Mouse (Mus musculus): Measurements from ENCODE around the gene Wnt7a.

The Wnt7a gene

DNA sequence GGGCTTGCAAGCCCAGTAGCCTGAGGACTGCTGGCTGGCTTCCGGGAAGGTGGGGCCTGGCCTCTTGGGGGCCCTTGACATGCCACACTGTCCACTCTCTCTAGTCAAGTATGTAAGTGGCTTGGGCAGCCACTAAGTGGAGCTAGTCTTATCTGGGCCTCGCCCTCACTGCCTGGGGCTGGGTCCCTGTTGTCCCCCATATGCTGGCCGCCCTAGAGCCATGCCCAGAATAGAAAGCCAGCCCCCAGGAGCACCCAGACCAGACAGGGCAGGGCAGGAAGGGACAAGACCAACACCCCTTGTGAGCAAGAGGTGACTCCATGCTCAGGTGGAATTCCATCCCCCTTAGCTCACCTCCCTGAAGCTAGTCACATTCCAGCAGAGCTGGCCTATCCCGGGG, 22.0 kb downstream of the Wnt7a start:
- in situ Hi-C loops (cut with MboI, MseI) = no loop called here

DNA sequence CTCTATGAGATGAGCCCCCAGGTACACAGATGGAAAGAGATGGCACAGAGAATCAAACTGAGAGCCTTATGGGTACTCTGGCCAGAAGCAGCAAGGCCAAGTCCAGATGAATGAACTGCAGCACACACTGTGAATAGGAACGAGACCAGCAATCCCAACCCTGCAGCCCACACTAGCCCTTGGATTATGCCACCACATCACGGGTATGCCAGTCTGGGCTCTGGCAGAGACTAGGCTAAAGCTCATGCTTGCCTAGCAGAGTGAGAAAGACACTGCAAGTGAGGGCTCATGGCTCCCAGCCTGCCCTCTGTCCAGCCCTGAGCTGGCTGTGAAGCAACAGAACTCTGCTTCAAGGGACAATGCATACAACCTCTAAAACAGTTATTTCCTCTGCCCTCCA, 26.7 kb downstream of the Wnt7a start:
- in situ Hi-C loops (cut with MboI, MseI) = no loop called here

DNA sequence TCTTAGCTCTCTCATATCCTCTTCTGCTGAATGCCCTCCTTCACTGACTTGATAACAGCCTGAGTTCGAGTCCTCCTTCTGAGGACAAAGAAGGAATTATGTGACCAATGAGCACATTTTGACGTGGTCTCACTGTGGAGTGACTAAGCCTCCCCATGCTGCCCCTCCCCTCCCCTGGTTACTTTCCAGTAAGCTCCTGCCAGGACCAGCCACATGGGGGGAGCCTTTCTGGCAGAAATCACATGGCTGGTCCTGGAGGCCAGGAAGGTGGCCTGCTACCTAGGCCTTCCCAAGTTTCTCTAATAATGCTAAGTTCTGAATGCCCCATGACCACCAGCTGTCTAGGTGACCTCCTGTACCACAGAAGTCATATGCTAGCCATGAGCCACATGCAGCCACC, 27.3 kb downstream of the Wnt7a start:
- in situ Hi-C loops (cut with MboI, MseI) = no loop called here

DNA sequence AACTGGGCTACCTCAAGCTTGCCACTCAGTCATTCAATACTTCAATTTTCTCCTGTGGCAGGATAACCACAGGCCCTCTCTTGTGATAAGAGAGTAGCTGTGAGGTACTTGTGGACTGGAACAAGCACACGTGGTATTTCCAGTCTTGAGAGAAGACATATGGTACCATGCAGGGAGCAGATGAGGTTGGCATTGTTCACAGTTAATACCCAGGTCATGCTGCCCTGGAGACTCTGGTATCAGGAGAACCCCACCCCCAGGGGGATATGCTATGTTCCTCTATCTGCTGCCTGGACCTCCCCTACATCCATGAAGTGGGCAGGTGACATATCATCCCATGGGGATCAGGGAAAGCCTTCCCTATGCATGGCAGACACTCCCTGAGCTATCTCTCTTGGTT, 27.9 kb downstream of the Wnt7a start:
- in situ Hi-C loops (cut with MboI, MseI) = no loop called here

DNA sequence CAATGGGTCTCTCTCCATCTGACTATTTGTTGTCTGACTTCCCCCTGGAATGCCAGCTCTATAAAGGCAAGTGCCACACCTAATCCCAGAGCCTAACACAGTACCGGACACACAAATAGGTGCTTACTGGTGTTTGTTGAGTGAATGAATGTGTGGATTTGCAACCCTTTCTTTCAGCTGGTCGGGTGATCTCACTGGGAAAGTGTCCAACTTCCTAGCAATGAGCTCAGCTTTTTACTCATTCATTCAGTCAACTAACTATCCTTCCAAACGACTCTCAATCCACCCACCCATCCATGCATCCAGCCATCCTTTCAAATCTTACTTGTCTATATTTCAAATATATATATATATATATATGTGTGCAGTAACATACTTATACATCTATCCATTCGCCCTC, 31.3 kb downstream of the Wnt7a start:
- in situ Hi-C loops (cut with MboI, MseI) = no loop called here

DNA sequence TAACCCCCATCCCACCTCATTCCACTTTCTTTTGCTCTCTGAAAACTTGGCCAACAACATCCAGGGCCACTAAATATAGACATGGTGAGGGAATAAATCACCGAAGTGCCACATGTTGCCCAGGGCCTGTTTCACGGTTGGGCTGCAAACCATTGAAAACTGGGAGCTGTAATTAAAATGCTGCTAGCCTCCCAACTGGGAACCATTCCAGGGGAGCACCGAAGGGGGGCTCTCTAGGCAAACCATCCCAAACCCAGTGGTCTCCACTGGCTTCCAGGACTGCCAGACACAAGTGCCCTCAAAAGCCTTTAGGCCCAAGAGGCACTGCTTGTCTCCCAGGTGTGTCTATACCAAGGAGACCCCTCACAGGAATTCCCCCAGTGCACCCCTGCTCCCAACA, 31.9 kb downstream of the Wnt7a start:
- in situ Hi-C loops (cut with MboI, MseI) = no loop called here

DNA sequence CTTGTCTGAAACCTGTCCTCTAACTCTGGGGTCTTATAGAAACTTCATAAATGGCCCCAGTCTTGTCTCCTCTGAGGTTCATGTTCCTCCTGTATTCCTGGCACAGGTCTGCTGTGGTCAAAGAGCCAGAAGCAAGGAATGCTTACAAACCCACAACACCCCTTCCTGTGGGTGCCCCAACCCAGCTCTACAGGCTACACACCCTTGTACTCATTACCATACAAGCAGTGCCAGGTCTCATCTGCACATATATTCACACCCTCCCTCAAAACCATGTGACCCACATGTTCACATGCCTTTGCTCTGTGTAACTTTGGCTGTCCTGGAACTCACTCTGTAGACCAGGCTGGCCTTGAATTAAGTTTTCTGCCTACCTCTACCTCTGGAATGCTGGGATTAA, 38.2 kb downstream of the Wnt7a start:
- in situ Hi-C loops (cut with MboI, MseI) = no loop called here

DNA sequence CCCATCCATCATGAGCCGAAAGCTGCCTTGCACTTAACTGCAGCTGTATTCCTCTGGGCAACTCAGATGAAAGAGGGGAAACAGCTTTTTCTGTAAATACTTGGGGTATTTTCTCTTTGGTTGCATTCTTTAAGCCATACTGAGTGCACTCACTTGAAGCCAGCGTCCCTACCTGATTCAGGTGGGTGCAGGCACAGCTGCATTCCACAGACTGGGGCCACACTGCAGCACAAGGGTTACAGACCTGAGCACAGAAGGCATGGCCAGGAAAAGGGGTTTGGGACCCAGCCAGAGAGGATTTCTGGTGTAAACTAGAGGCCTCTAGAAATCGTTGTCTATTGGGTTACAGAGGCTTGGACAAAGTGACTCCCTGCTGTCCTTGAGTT, 38.6 kb downstream of the Wnt7a start:
- in situ Hi-C loops (cut with MboI, MseI) = no loop called here

DNA sequence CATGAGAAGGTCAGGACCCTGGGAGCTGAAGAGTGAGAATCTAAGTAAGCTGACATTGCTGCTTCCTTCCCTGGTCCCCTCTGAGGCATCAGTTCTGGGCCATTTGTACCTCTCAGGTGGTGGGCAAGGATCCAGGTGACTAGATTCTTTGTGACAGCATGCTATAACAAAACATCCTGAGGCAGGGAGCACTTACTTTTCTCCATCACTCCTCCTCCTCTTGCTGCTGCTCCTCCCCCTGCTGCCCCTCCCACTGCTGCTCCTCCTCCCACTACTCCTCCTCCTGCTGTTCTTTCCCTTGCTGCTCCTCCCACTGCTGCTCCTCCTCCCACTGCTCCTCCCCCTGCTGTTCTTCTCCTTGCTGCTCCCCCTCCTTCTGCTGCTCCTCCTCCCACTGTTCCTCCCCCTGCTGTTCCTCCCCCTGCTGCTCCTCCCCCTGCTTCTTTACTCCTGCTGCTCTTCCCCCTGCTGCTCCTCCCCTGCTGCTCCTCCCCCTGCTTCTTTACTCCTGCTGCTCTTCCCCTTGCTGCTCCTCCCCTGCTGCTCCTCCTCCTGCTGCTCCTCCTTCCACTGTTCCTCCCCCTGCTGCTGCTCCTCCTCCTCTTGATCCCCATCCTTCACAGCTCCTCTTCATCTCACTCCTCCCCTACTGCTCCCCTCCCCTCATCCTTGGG, 39.1 kb downstream of the Wnt7a start:
- in situ Hi-C loops (cut with MboI, MseI) = no loop called here

DNA sequence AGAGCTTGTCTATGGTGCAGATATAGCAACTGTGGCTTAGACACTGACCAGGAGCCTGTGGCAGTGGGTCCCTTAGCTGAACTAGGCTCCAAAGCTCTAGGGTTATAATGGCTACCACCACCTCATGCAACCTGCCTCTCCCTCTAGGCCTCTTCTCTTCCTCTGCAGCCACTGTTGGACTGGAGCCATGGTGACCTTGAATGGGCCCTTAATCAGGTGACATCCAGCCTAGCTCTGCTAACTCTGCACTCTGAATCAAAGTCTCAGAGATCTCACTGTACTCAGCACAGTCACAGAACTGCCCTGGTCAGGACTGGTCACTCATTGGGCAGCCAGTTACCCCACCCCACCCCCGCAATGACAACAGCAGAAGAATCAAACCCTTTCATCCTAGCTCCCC, 44.4 kb downstream of the Wnt7a start:
- in situ Hi-C loops (cut with MboI, MseI) = no loop called here

DNA sequence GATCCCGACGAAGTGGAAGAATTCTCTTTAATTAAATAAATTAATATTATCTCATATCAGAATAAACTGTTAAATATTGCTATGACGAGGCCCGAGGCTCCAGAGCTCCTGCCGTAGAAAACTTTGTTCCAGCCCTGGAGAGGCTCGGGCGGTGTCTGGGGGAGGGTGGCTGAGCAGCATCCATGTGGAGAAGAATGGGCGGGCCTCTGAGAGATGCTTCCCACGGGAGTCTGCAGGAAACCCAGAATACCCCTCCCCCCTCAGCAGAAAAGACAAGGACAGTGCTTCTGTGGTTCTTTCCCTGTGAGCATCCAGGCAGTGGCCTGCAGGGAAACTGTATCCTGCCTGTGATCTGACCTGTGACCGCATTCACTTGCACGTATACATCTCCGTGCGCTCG, 45.7 kb downstream of the Wnt7a start:
- in situ Hi-C loops (cut with MboI, MseI) = no loop called here

DNA sequence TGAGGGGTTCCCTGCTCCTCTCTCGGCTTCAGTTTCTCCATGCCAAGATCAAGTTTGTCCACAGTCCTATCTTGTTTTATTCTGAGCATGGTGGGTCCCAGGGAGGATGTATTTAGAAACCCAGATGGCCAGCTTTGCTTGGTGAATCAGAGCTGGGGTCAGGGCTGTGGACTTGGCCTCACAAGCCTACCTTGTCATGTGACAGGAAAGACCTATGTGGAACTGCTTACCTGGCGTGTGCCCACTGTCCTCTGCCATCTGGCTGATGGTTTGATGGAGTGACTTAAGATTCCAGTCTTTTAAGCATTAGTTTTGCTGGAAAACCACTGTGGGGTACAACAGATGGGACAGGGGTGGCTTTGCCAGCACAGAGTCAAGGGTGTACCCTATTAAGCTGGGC, 48.4 kb downstream of the Wnt7a start:
- in situ Hi-C loops (cut with MboI, MseI) = no loop called here

DNA sequence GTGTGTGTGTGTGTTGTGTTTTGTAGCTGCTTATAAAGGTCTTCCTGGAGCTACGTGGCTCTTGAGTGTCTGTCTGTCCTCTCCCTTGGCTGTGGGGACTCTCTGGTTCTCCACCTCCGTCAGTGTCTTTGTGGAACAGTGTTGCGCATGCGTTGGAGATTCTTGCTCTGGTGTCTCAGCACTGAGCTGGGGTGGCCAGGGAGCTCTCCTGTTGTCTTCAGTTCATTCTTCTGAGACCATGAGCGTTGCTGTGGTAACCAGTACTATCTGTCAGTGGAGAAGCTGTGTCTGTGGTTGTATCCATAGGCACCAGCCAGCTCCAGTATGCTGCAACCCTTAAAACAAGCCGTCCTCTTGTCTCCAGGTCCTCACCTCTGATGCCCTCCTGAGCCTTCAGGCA, 50.2 kb downstream of the Wnt7a start:
- in situ Hi-C loops (cut with MboI, MseI) = no loop called here

DNA sequence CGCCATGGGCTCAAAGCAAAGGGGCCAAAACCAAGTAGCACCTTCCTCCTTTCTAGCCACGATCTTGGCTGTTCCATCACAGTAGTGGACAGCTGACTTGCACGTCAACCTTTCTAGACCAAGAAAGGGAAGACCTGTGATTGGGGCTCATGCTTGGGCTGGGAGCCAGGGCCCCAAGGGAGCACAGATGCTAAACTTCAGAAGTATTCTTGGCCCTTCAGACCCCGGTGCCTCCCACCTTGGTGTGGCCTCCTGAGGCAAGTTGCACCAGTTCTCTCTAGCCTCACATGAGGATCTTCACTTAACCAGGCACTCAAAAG, 50.8 kb downstream of the Wnt7a start:
- in situ Hi-C loops (cut with MboI, MseI) = no loop called here

DNA sequence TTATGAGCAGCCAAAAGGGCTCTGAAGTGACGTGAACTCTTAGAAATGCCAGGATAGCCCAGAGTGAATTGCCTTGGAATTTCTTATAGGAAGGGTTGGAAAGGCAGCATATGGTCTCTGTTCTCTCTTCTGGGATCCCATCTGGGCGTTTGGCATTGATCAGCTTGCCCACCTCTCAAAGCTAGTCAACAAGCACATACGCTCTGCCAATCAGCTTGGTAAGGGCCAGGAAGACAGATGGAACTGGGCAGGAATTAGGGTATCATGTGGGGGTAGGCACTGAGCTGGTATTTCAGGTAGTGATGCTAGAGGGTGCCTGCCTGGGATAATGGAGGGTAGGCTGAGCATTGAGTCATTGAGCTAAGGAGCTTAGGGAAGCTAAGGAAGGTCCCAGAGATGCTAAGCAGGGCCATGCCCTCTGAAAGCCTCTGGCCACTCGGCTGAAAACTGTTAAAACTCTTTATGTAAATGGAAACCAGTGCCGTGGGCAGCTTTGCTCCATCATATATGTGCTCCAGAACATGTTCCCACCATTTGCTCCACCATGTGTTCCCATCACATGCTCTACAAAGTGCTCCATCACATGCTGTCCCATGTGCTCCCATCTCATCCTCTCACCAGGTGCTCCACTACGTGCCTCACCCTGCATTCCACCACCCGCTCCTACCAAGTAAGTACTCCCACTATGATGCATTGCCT, 51.3 kb downstream of the Wnt7a start:
- in situ Hi-C loops (cut with MboI, MseI) = loop anchor here (10.0 kb wide), 1 partner anchor 205 kb away; no protein-coding TSS in a partner anchor

DNA sequence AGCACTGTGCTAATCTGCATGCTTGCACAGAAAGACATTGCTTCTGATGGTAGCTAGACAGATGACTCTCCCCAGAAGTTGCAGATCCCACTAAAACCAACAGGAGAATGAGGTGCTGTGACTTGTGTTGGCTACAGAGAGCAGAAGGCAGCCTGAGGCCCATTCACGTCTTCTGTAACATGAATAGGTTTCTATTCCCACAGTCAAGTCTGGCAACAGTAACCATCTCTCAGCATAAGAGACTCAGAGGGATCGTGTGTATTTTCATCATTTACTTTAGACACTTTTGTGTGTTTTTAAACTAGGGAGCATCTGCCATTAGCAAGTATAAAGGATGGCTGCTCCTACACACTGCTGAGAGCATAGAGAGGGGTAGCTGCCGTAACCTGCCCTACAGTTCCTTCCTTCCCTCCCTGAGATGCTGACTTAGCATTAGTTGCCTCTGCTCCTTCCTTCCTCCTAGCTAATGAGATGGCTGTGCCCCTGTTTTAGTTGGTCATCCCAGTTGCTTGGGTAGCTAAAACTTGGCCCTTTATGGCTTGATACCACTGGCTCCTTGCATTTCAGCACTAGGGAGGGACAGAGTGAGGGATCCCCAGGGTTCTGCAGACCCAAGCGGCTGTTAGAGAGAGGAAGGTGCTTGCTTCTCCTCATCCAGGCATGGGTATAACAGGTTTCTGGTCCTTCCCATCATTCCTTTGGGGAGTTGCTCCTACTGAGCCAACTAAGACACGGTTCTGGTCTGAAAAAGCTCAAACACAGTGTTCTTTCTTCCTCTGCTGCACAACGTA, 52.1 kb downstream of the Wnt7a start:
- in situ Hi-C loops (cut with MboI, MseI) = loop anchor here (10.0 kb wide), 1 partner anchor 206 kb away; no protein-coding TSS in a partner anchor

DNA sequence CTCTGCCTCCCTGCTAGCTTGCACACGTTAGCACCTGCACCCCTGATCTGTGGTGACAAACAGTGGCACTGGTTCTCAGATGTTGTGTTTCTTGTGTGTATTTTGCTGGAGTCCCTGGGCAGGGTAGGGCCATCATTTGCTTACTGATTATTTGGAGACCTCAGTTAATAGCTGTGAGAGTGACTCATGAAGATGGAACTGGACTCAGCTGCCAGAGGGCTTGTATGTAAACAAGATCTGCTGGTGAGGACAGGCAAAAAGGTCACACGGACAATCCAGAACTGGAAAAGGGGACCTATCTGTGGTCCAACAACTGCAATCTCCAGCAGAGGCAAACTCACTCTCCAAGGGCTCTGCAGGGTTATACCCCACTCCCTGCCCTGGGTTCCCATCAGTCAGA, 52.8 kb downstream of the Wnt7a start:
- in situ Hi-C loops (cut with MboI, MseI) = loop anchor here (10.0 kb wide), 1 partner anchor 206 kb away; no protein-coding TSS in a partner anchor

DNA sequence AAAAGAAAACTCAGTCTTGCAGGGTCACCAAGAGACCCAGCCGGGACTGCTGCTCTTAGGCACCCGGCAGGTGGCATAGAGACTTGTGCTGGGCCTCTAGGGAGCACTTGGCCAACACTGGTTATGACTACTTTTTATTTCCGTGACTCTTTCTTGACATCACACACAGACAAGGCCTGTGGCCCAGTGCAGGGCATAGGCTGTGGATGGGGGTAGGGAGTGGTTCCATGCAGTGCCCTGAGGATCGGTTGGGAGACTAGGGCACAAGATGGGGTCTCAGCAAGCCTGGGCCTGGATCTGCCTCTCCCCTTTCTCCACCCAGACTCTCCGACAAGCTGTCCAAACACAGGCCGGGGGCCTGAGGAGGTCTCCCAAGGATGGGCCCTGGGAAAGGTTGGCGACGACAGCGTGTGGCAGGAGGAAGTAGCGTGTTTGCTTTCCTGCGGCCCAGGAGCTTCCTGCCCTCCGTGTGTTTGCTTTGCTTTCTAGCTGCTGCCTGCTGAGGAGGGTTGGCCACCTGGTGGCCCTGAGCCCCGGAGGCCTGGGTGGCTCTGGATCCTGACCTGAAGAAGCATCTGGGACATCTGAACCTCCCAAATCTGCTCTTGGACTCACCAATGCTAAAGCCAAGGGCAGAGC, 53.8 kb downstream of the Wnt7a start:
- in situ Hi-C loops (cut with MboI, MseI) = loop anchor here (10.0 kb wide), 1 partner anchor 207 kb away; no protein-coding TSS in a partner anchor

DNA sequence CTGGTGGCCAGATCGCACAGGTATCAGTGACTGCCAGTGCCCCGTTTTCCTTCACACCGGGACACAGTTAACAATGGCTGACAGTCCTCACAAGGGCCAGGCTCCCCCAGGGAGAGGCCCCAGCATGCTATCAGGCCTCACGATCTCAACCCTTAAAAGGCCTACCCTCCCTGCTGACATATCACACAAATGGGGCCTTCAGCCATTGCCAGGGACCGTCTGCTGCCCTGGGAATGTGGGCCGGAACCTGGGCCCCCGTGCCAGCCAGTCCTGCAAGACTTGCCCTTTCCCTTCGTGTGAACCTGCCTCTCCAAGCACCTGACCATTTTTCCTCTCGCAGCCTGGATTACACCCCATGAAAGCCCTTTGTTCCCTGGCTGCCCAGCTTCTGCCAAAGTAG, 61.5 kb downstream of the Wnt7a start:
- in situ Hi-C loops (cut with MboI, MseI) = loop anchor here (10.0 kb wide), 1 partner anchor 215 kb away; no protein-coding TSS in a partner anchor

DNA sequence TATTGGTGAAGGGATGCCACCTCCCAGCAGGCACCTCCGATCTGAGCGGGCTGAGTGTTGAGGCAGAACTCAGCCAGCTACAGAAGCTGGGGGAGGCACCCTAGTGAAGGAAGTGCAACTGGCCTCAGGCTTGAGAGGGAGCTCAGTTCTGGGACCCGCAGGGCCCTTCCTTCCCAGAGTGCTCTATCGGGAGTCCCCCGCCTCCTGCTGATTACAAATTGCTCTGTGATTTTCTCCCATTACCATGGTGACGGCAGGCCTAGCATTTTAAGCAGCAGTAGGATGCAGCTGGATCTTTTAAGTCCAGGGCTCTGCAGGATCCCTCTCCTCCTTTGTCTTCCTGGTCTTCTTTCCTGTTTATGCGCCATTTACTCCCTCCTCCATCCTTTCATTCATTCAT, 63.4 kb downstream of the Wnt7a start:
- in situ Hi-C loops (cut with MboI, MseI) = no loop called here

DNA sequence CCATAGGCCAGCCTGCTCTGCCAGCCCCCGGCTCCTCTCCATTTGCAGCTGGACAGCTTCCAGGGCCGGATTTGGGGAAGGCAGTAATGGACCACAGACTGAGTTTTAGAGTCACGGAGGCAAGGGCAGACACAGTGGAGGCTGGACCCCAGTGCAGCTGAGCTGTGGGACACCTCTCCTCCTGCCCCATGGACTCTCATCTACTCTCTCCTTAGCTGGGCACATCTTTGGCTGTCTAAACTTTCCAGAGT, 64.3 kb downstream of the Wnt7a start:
- in situ Hi-C loops (cut with MboI, MseI) = no loop called here

DNA sequence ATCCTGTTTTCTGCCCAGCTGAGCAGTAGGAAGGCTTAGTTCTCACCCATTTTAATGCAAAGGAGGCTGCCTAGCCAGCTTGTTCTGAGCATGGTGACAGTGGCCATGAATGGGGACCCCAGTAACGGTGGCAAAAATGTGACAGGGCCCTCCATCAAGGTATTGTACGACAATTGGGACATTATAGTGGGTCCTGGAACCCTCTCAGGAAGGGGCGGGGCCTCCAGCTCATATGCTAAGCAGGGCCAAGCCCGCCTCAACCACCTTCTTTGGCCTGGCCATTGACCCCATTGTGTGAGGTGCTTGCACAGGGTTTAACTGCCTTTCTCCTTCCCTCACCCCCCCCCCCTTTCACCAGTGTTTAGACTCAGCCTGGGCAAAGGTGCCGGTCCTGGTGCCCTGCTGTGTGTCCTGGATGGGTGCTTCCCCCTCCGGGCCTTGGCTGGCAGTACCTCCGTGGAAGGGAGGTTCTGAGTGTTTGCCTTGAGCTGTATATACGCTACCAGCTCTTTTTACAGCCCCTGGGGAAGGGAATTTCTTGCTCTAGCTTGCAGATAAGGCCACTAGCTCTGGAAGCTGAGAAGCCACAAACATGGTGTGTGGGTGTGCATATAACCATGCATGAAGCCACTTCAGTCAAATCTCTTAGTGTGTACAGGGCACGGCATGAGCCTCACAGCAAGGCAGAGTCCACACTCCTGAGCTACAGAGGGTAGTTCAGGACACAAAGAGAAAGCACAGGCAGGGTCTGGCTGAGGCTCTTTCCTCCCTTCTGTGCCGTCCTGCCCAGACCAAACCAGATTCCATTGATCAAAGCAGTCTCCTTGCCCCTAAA, 64.9 kb downstream of the Wnt7a start:
- in situ Hi-C loops (cut with MboI, MseI) = no loop called here

Measured in T-helper 2 cell (primary cell).